Mouse (Mus musculus) midbrain, postnatal 0 days (tissue): ENCODE measurements at regions not wholly inside any gene's neighbourhood (a gene's known extent, or its start where the extent isn't known, plus 50 kb on each side); places are given as distances from the start of the nearest gene placed in this dataset.
"Not testable (repeated sequence)": the region's sequence is repeated elsewhere in the genome, so short reads cannot be mapped to it uniquely, and the experiment has no call there.

ENCODE experiments used
- ATAC-seq: fragments of 200-750 bp; cut with Nextera tagmentation; 2 replicates; pipeline ENCODE4 v1.8.0; 2017; ENCODE audit warnings: moderate number of reproducible peaks, mild to moderate bottlenecking, moderate TSS enrichment, moderate library complexity; ENCODE audit not compliant: low FRiP score
- DNase-seq: peaks from one replicate; pipeline ENCODE4 v3.0.0-alpha.2; 2015; ENCODE audit warnings: low spot score
- H3K27ac ChIP-seq: fragments of 300-500 bp; sonication (generic); 2 replicates; pipeline ENCODE4 v1.5.1; 2014; ENCODE audit warnings: low read depth, mild to moderate bottlenecking, low read length, mixed read lengths
- H3K27me3 ChIP-seq: fragments of 300-500 bp; sonication (generic); 2 replicates; pipeline ENCODE4 v1.6.1; 2014; ENCODE audit warnings: low read length, control low read depth, mixed read lengths; ENCODE audit not compliant: insufficient read depth
- H3K36me3 ChIP-seq: fragments of 300-500 bp; sonication (generic); 2 replicates; pipeline ENCODE4 v1.6.1; 2014; ENCODE audit warnings: low read length, control low read depth, mixed read lengths; ENCODE audit not compliant: insufficient read depth
- H3K4me1 ChIP-seq: fragments of 300-500 bp; sonication (generic); 2 replicates; pipeline ENCODE4 v1.6.1; 2014; ENCODE audit warnings: mild to moderate bottlenecking, control low read depth, antibody characterized with exemption, low read length, mixed read lengths; ENCODE audit not compliant: insufficient read depth
- H3K4me2 ChIP-seq: fragments of 300-500 bp; sonication (generic); 2 replicates; pipeline ENCODE4 v1.6.1; 2014; ENCODE audit warnings: low read depth, mild to moderate bottlenecking, low read length, mixed read lengths; ENCODE audit not compliant: poor library complexity, severe bottlenecking
- H3K4me3 ChIP-seq: fragments of 300-500 bp; sonication (generic); 2 replicates; pipeline ENCODE4 v1.5.1; 2014; ENCODE audit warnings: low read depth, mild to moderate bottlenecking, low read length, moderate library complexity
- H3K9ac ChIP-seq: fragments of 300-500 bp; sonication (generic); replicated peaks from 2 replicates; pipeline ENCODE4 v1.6.1; 2014; ENCODE audit warnings: mild to moderate bottlenecking, low read length, moderate library complexity, mixed read lengths; ENCODE audit not compliant: poor library complexity, severe bottlenecking
- H3K9me3 ChIP-seq: fragments of 300-500 bp; sonication (generic); 2 replicates; pipeline ENCODE4 v1.6.1; 2016; ENCODE audit warnings: low read length, control low read depth
- CTCF ChIP-seq: IDR thresholded peaks from 2 replicates; pipeline ENCODE4 v1.5.1; 2016; ENCODE audit warnings: antibody characterized with exemption, mild to moderate bottlenecking
- WGBS: fragments of 180-500 bp; shearing (Covaris S2); extraction: QIAGEN DNeasy Blood & Tissue Kit; methylation state at CpG from one replicate; pipeline ENCODE4 v1.1.7; 2014; 5-methylcytosine and 5-hydroxymethylcytosine counted together

DNA sequence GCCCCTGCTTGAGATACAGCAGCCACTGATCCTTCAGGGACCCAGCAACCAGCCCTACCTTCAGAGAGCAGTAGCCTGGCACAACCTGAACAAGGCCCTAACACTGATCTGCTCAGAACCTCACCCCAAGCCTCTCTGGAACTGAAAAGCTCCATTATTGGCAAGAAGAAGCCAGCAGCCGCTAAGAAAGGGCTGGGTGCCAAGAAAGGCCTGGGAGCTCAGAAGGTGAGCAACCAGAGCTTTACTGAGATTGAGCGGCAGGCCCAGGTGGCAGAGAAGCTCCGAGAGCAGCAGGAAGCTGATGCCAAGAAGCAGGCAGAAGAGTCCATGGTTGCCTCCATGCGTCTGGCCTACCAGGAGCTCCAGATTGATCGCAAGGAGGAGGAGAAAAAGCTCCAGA lies 74.4 kb upstream of the Oxtr start:
- H3K9ac ChIP-seq, H3K27ac ChIP-seq, H3K36me3 ChIP-seq, H3K9me3 ChIP-seq, ATAC-seq, H3K4me1 ChIP-seq, H3K4me3 ChIP-seq, H3K4me2 ChIP-seq, H3K27me3 ChIP-seq: not testable (repeated sequence)
- DNase-seq, result peak; percentile 26
- WGBS, result 87% methylated on average over 5 of the region's 5 CpGs

DNA sequence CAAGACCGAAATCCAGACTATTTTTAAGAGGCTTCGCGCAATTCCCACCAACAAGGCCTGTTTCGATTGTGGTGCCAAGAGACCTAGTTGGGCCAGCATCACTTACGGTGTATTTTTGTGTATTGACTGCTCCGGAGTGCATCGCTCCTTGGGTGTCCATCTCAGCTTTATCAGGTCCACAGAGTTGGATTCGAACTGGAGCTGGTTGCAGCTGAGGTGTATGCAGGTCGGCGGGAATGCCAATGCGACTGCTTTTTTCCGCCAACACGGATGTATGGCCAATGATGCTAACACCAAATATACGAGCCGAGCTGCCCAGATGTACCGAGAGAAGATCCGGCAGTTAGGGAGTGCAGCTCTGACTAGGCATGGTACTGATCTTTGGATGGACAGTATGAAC lies 73.9 kb upstream of the Oxtr start:
- not testable (repeated sequence) for H3K9ac ChIP-seq, H3K4me1 ChIP-seq, H3K27ac ChIP-seq, H3K27me3 ChIP-seq, H3K36me3 ChIP-seq, H3K9me3 ChIP-seq, ATAC-seq, H3K4me2 ChIP-seq, H3K4me3 ChIP-seq, DNase-seq
- 96% methylated on average over 17 of the region's 17 CpGs for WGBS

- Histone ChIP-seq H3K4me1 (no peaks in the 10 kb centered on the region), H3K9me3 (no peaks in the 10 kb centered on the region; the same call in 1 of the 2 replicates), H3K4me2 (no peak overlapping the region), H3K9ac (no peak overlapping the region), H3K27ac (no peak overlapping the region), H3K27me3 (no peaks in the 10 kb centered on the region), H3K4me3 (no peak overlapping the region), H3K36me3 (no peaks in the 10 kb centered on the region)
- no peak for TF ChIP-seq CTCF
- 82% methylated on average over 10 of the region's 10 CpGs for WGBS
- no peak for DNase-seq
- no peak for ATAC-seq
These were observed 72.3 kb upstream of the Oxtr start for GRCm38 (mm10) chr6:112562039-112562438.

- Histone ChIP-seq H3K4me3 (no peak overlapping the region), H3K27ac (no peak overlapping the region), H3K9ac (no peak overlapping the region), H3K27me3 (no peaks in the 10 kb centered on the region), H3K9me3 (no peaks in the 10 kb centered on the region; the same call in 1 of the 2 replicates), H3K4me2 (no peak overlapping the region), H3K4me1 (no peaks in the 10 kb centered on the region), H3K36me3 (no peaks in the 10 kb centered on the region)
- 42% methylated on average over 7 of the region's 7 CpGs for WGBS
- DNase-seq, result peak; percentile 61
- no peak for ATAC-seq
- TF ChIP-seq CTCF, result no peak
These were observed 71.8 kb upstream of the Oxtr start for GRCm38 (mm10) chr6:112561568-112561967.

DNA sequence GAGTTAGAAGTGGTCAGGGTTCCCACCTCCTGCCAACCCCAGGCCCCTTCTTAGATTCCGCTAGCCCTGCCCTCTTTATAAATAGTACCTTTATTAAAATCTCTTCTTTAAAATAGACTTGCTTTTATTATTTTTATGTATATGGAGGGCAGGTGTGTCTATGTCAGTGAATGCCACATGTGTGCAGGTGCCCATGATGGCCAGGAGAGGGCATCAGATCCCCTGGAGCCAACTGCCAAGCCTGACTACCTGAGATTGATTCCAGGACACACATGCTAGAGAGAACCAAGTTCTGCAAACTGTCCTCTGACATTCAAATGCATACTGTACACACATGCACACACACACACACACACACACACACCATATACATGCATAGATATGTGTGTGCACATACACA lies 69.8 kb upstream of the Oxtr start:
- Histone ChIP-seq H3K4me3 (no peak overlapping the region), H3K4me1 (no peaks in the 10 kb centered on the region), H3K9ac (no peak overlapping the region), H3K27ac (no peak overlapping the region), H3K4me2 (no peak overlapping the region), H3K36me3 (no peaks in the 10 kb centered on the region), H3K9me3 (no peaks in the 10 kb centered on the region; the same call in 1 of the 2 replicates), H3K27me3 (no peaks in the 10 kb centered on the region)
- WGBS, result 97% methylated on average over 1 of the region's 1 CpGs
- DNase-seq, result no peak
- no peak for ATAC-seq
- no peak for TF ChIP-seq CTCF

- no peak for TF ChIP-seq CTCF
- Histone ChIP-seq H3K4me3 (no peak overlapping the region), H3K27me3 (no peaks in the 10 kb centered on the region), H3K9me3 (no peaks in the 10 kb centered on the region; the same call in 1 of the 2 replicates), H3K9ac (no peak overlapping the region), H3K27ac (no peak overlapping the region), H3K36me3 (no peaks in the 10 kb centered on the region), H3K4me1 (no peaks in the 10 kb centered on the region), H3K4me2 (no peak overlapping the region)
- DNase-seq (no peak), ATAC-seq (no peak)
- 93% methylated on average over 2 of the region's 2 CpGs for WGBS
These were observed 67.8 kb upstream of the Oxtr start for GRCm38 (mm10) chr6:112557516-112557915.
